Mouse (Mus musculus): Measurements from ENCODE around the gene Il12a. TPM values are rescaled to one million over a fixed set of nuclear protein-coding genes. Genes with fewer than 3 reads are reported as not detected.
A peak's percentile ranks its signal among the peaks of the same experiment; 100 is the strongest.

Il12a gene
- 0.41 TPM in 1 of 2 replicates, not detected in the other for polyA plus RNA-seq (2015; fragmentation: Nextera tagmentation; extraction: Ambion mirVana)

GRCm38 (mm10) chr3:68690344-68690743, at the start of gene Il12a:
Il12a (plus strand) TSS chr3:68690644.
- no peaks in the 10 kb centered on the region for H3K9me3 ChIP-seq (ENCODE audit: low read length)
- H3K4me1 ChIP-seq (ENCODE audit: insufficient read depth, low read length): peaks cover 16% of the 10 kb centered on the region
- H3K9ac ChIP-seq (replicated peaks; ENCODE audit: low read length): no peak within 1 kb of the TSS
- ATAC-seq (ENCODE audit: low FRiP score, low TSS enrichment): no peak
- H3K4me3 ChIP-seq (ENCODE audit: low read length): no peak within 1 kb of the TSS
- 97% methylated on average over 4 of the region's 4 CpGs for WGBS
- no peaks in the 10 kb centered on the region for H3K27me3 ChIP-seq (ENCODE audit: insufficient read depth, low read length)
- no peaks in the 10 kb centered on the region for H3K36me3 ChIP-seq (ENCODE audit: insufficient read depth, low read length)
- H3K27ac ChIP-seq (ENCODE audit: low read length): no peak within 1 kb of the TSS
- H3K4me2 ChIP-seq (replicated peaks; ENCODE audit: low read depth, low read length): no peak within 1 kb of the TSS

DNA sequence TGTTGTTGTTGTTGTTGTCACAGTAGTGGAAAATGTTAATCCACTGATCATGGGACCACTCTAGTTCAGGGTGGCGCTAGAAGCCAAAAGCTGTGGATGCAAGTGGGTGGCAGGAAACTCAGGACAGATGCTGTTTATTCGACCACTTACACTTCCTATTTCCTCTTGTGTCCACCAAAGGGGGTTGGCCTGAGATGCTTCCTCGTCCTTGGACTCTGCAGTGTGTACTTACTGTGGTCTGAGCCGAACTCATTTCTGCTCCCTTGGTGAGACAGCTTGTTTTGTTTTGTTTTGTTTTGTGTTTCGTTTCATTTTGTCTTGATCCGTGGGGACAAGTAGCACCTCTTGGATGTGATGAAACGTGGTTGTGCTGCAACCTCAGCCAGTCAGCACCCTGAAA, 47.5 kb upstream of the Il12a start:
- Histone ChIP-seq H3K36me3 (ENCODE audit: insufficient read depth, low read length) (no peaks in the 10 kb centered on the region), H3K4me1 (ENCODE audit: insufficient read depth, low read length) (no peaks in the 10 kb centered on the region), H3K27ac (ENCODE audit: low read length) (no peak overlapping the region), H3K9me3 (ENCODE audit: low read length) (no peaks in the 10 kb centered on the region), H3K9ac (replicated peaks; ENCODE audit: low read length) (no peak overlapping the region), H3K4me3 (ENCODE audit: low read length) (no peak overlapping the region), H3K27me3 (ENCODE audit: insufficient read depth, low read length) (no peaks in the 10 kb centered on the region), H3K4me2 (replicated peaks; ENCODE audit: low read depth, low read length) (no peak overlapping the region)
- ATAC-seq (ENCODE audit: low FRiP score, low TSS enrichment): no peak
- 79% methylated on average over 7 of the region's 7 CpGs for WGBS

- no peak overlapping the region for H3K27ac ChIP-seq (ENCODE audit: low read length)
- no peaks in the 10 kb centered on the region for H3K4me1 ChIP-seq (ENCODE audit: insufficient read depth, low read length)
- H3K9me3 ChIP-seq (ENCODE audit: low read length): no peaks in the 10 kb centered on the region
- peak; percentile 20; the same call in 1 of the 2 replicates for ATAC-seq (ENCODE audit: low FRiP score, low TSS enrichment)
- no peaks in the 10 kb centered on the region for H3K36me3 ChIP-seq (ENCODE audit: insufficient read depth, low read length)
- no peaks in the 10 kb centered on the region for H3K27me3 ChIP-seq (ENCODE audit: insufficient read depth, low read length)
- no peak overlapping the region for H3K4me2 ChIP-seq (replicated peaks; ENCODE audit: low read depth, low read length)
- no peak overlapping the region for H3K9ac ChIP-seq (replicated peaks; ENCODE audit: low read length)
- 81% methylated on average over 6 of the region's 6 CpGs for WGBS
- H3K4me3 ChIP-seq (ENCODE audit: low read length): no peak overlapping the region
These were observed 43.9 kb upstream of the Il12a start for GRCm38 (mm10) chr3:68646387-68647130.

DNA sequence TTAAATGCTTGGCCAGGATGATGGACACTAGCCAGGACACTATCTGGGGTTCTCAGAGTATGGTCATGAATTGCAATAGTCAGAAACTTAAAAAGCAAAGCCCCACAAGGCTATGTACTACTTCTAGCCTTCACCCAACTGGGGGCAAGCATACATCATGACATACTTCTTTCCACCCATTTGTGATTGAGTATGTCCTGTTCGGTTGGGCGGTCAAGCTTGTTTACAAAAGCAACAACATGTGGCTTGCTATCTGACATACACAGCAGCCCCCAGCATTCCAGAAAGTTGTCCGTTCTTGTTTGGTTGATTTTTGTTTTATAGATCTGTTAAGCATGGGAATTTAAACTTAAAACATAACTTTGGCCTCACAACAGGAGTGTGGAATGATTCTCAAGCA, 43.2 kb upstream of the Il12a start:
- H3K4me2 ChIP-seq (replicated peaks; ENCODE audit: low read depth, low read length): no peak overlapping the region
- H3K36me3 ChIP-seq (ENCODE audit: insufficient read depth, low read length): no peaks in the 10 kb centered on the region
- H3K4me1 ChIP-seq (ENCODE audit: insufficient read depth, low read length): no peaks in the 10 kb centered on the region
- H3K9ac ChIP-seq (replicated peaks; ENCODE audit: low read length): no peak overlapping the region
- H3K4me3 ChIP-seq (ENCODE audit: low read length): no peak overlapping the region
- 41% methylated on average over 3 of the region's 3 CpGs for WGBS
- no peaks in the 10 kb centered on the region for H3K9me3 ChIP-seq (ENCODE audit: low read length)
- peak; percentile 60; the same call in 1 of the 2 replicates for ATAC-seq (ENCODE audit: low FRiP score, low TSS enrichment)
- no peak overlapping the region for H3K27ac ChIP-seq (ENCODE audit: low read length)
- no peaks in the 10 kb centered on the region for H3K27me3 ChIP-seq (ENCODE audit: insufficient read depth, low read length)

GRCm38 (mm10) chr3:68650251-68650650, 40.2 kb upstream of the Il12a start:
- H3K4me3 ChIP-seq (ENCODE audit: low read length): no peak overlapping the region
- ATAC-seq (ENCODE audit: low FRiP score, low TSS enrichment): no peak
- 80% methylated on average over 3 of the region's 3 CpGs for WGBS
- no peak overlapping the region for H3K4me2 ChIP-seq (replicated peaks; ENCODE audit: low read depth, low read length)
- H3K9ac ChIP-seq (replicated peaks; ENCODE audit: low read length): no peak overlapping the region
- H3K27me3 ChIP-seq (ENCODE audit: insufficient read depth, low read length): no peaks in the 10 kb centered on the region
- H3K36me3 ChIP-seq (ENCODE audit: insufficient read depth, low read length): no peaks in the 10 kb centered on the region
- no peaks in the 10 kb centered on the region for H3K4me1 ChIP-seq (ENCODE audit: insufficient read depth, low read length)
- H3K27ac ChIP-seq (ENCODE audit: low read length): no peak overlapping the region
- H3K9me3 ChIP-seq (ENCODE audit: low read length): no peaks in the 10 kb centered on the region

- Histone ChIP-seq H3K27me3 (ENCODE audit: insufficient read depth, low read length) (no peaks in the 10 kb centered on the region), H3K9me3 (ENCODE audit: low read length) (no peaks in the 10 kb centered on the region), H3K4me2 (replicated peaks; ENCODE audit: low read depth, low read length) (no peak overlapping the region), H3K27ac (ENCODE audit: low read length) (no peak overlapping the region), H3K4me1 (ENCODE audit: insufficient read depth, low read length) (peaks cover 8% of the 10 kb centered on the region), H3K36me3 (ENCODE audit: insufficient read depth, low read length) (no peaks in the 10 kb centered on the region), H3K4me3 (ENCODE audit: low read length) (no peak overlapping the region), H3K9ac (replicated peaks; ENCODE audit: low read length) (no peak overlapping the region)
- peak; percentile 19; the same call in 1 of the 2 replicates for ATAC-seq (ENCODE audit: low FRiP score, low TSS enrichment)
- 62% methylated on average over 4 of the region's 4 CpGs for WGBS
These were observed 33.7 kb upstream of the Il12a start for GRCm38 (mm10) chr3:68656607-68657352.

DNA sequence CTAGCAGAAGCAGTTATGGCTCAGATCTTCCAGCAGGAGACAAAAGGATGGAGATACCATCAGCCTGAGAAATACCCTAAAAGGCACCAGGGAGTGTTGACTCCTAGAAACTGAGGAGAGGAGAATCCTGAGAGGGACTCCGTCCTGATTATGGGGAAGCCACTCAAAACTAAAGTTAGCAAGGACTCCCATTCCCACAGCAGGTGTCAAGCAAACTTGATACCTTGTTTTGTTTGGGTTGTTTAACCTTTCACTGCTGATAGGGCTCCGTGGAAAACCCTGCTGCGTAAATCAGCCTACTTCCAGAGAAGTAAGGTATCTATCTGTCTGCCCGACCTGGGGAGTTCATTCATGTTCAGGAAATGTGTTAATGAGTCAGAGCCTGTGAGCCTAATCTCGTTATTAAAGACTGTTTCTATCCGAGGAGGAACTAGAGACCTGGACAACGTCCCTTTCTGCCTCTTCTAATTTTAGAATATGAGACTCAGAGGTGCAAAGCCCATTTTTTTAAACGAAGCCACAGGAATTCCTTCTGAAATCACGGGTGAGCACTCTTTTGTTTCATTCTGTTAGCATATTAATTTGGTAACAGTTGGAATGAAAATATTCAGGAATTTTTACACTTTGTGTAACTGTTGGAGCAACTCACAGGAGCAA, 32.7 kb upstream of the Il12a start:
- Histone ChIP-seq H3K27ac (ENCODE audit: low read length) (no peak overlapping the region), H3K36me3 (ENCODE audit: insufficient read depth, low read length) (no peaks in the 10 kb centered on the region), H3K9ac (replicated peaks; ENCODE audit: low read length) (no peak overlapping the region), H3K4me2 (replicated peaks; ENCODE audit: low read depth, low read length) (no peak overlapping the region), H3K4me3 (ENCODE audit: low read length) (no peak overlapping the region), H3K9me3 (ENCODE audit: low read length) (no peaks in the 10 kb centered on the region), H3K4me1 (ENCODE audit: insufficient read depth, low read length) (peaks cover 8% of the 10 kb centered on the region), H3K27me3 (ENCODE audit: insufficient read depth, low read length) (no peaks in the 10 kb centered on the region)
- ATAC-seq (ENCODE audit: low FRiP score, low TSS enrichment): 0 out of 2 replicates have a peak, but pooled peaks have one; percentile 12
- 17% methylated on average over 9 of the region's 9 CpGs for WGBS

DNA sequence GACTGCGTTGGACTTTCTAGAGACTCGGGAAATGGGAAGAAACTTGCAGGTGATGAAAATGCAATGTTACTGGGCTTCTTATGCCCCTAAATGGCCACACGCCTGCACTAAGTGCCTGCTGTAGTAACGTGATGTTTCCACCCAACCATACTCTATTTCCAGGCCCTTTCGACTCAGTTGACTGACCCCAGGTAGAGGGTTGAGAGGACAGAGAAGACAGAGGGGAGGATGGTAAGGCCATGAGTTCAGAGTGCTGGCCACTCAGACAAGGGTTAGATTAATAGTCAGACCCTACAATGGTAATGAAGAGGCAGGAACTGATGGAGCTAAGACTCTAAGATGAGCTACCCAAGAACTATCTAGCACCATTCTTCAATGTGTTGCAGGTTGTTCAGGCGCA, 30.4 kb upstream of the Il12a start:
- Histone ChIP-seq H3K27me3 (ENCODE audit: insufficient read depth, low read length) (no peaks in the 10 kb centered on the region), H3K9me3 (ENCODE audit: low read length) (no peaks in the 10 kb centered on the region), H3K27ac (ENCODE audit: low read length) (no peak overlapping the region), H3K4me1 (ENCODE audit: insufficient read depth, low read length) (peaks cover 13% of the 10 kb centered on the region), H3K9ac (replicated peaks; ENCODE audit: low read length) (no peak overlapping the region), H3K4me2 (replicated peaks; ENCODE audit: low read depth, low read length) (no peak overlapping the region), H3K4me3 (ENCODE audit: low read length) (no peak overlapping the region), H3K36me3 (ENCODE audit: insufficient read depth, low read length) (no peaks in the 10 kb centered on the region)
- no peak for ATAC-seq (ENCODE audit: low FRiP score, low TSS enrichment)
- 94% methylated on average over 6 of the region's 6 CpGs for WGBS

DNA sequence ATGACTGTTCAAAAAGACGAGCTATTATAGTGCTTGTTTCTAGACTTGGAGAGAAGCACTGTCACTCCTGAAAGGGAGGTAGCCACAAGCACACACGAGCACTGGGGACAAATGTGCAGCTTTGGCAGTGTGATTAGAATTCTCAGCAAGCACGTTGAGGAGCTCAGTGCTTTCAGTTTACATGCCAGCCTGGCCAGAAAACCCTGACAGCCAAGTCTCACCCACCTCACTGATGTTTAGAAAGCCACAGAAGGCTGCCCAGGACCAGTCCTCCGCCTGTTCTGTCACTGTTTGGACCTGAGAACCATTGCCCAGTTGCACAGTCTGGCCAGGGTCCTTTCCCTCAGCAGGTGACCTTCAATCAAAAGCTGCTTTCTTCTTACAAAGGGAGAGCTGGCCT, 29.9 kb upstream of the Il12a start:
- Histone ChIP-seq H3K4me3 (ENCODE audit: low read length) (no peak overlapping the region), H3K27me3 (ENCODE audit: insufficient read depth, low read length) (no peaks in the 10 kb centered on the region), H3K9ac (replicated peaks; ENCODE audit: low read length) (no peak overlapping the region), H3K27ac (ENCODE audit: low read length) (no peak overlapping the region), H3K36me3 (ENCODE audit: insufficient read depth, low read length) (no peaks in the 10 kb centered on the region), H3K4me2 (replicated peaks; ENCODE audit: low read depth, low read length) (no peak overlapping the region), H3K9me3 (ENCODE audit: low read length) (no peaks in the 10 kb centered on the region), H3K4me1 (ENCODE audit: insufficient read depth, low read length) (peaks cover 13% of the 10 kb centered on the region)
- WGBS: 81% methylated on average over 4 of the region's 4 CpGs
- no peak for ATAC-seq (ENCODE audit: low FRiP score, low TSS enrichment)
